Mouse (Mus musculus): ENCODE results near the gene Tprgl. TPM values are rescaled to one million over a fixed set of nuclear protein-coding genes. Genes with fewer than 3 reads are reported as not detected.
A peak's percentile ranks its signal among the peaks of the same experiment; 100 is the strongest.

Gene Tprgl
- total and polyA plus RNA-seq, 3 experiments: 47.5 to 67.8 (median 64.5) TPM

DNA sequence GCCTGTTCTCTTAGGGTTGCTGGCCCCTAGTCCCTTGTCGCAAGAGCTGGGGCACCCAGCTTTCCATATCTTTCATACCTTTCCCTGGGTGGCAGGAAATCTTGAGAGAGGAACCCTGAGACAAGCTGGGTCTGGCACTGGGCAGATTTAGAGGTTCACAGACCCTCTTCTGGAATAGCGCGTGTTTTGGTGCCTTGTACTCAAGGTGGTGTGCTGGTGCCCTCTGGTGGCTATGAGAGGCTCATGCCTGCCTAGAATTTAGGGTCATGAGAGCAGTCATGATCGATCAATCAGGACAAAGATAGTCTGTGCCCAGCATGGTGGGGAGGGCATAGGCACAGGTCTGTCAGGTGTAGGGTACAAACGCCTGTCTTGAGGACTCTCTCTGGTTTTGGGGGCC, 46.8 kb upstream of the Tprgl start:
- TF ChIP-seq RAD21 (IDR thresholded peaks at IDR 0.05; ENCODE audit: low read depth, low read length) (peak; percentile 74), CTCF (conservative IDR thresholded peaks at IDR 0.05 in 1 of 2, IDR thresholded peaks at IDR 0.05 in 1 of 2; ENCODE audit: low read depth in 2 of 2, low read length in 2 of 2) (peak; percentile 63 to 69), NELFE (IDR thresholded peaks at IDR 0.05; ENCODE audit: low read depth, low read length) (no peak), ZNF384 (IDR thresholded peaks at IDR 0.05; ENCODE audit: low read depth, low read length) (no peak), MAFK (IDR thresholded peaks at IDR 0.05; ENCODE audit: insufficient replicate concordance, low read length) (no peak), SMC3 (IDR thresholded peaks at IDR 0.05; ENCODE audit: low read depth, low read length) (peak; percentile 67), POLR2A (IDR thresholded peaks at IDR 0.05; ENCODE audit: low read depth, low read length) (no peak)
- in situ Hi-C loops (cut with MboI; ENCODE audit: low pct_ligation_motif_present, low pct_unique_long_range_greater_than_20kb, low sequenced_read_pairs): loop anchor here (5.0 to 25.0 kb wide), 2 partner anchors 40 to 605 kb away; no protein-coding TSS in a partner anchor
- Histone ChIP-seq H3K36me3 (replicated peaks in 1 of 2; ENCODE audit: control insufficient read depth in 1 of 2, insufficient read depth in 1 of 2, low read length in 1 of 2) (no peaks in the 10 kb centered on the region), H3K4me2 (ENCODE audit: insufficient read depth, low read depth, poor library complexity, severe bottlenecking) (no peak overlapping the region), H3K27me3 (replicated peaks) (peaks cover 31% of the 10 kb centered on the region), H3K4me3 (replicated peaks in 1 of 3; ENCODE audit: low read depth in 2 of 3, low read length in 2 of 3, poor library complexity in 1 of 3) (no peak overlapping the region), H3K9me3 (replicated peaks; ENCODE audit: low read length) (no peaks in the 10 kb centered on the region), H3K79me2 (replicated peaks; ENCODE audit: control insufficient read depth, extremely low read depth, insufficient read depth, poor library complexity, severe bottlenecking) (no peaks in the 10 kb centered on the region), H3K27ac (ENCODE audit: insufficient read depth, low read depth) (no peak overlapping the region), H3K4me1 (ENCODE audit: control insufficient read depth in 1 of 2, insufficient read depth in 2 of 2) (no peaks in the 10 kb centered on the region), H3K9ac (ENCODE audit: insufficient read depth, low read depth) (no peak overlapping the region)
- dilution Hi-C loops (cut with MboI; ENCODE audit: extremely low pct_ligation_motif_present, extremely low pct_unique_long_range_greater_than_20kb, low sequenced_read_pairs): no loop called here
- peak; percentile 54 for DNase-seq (ENCODE audit: extremely low read depth)

- H3K27me3 ChIP-seq (replicated peaks): peaks cover 34% of the 10 kb centered on the region
- in situ Hi-C loops (cut with MboI; ENCODE audit: low pct_ligation_motif_present, low pct_unique_long_range_greater_than_20kb, low sequenced_read_pairs): loop anchor here (5.0 to 25.0 kb wide), 2 partner anchors 38 to 607 kb away; no protein-coding TSS in a partner anchor
Observed at GRCm38 (mm10) chr4:154205392-154205791, 44.9 kb upstream of the Tprgl start.

DNA sequence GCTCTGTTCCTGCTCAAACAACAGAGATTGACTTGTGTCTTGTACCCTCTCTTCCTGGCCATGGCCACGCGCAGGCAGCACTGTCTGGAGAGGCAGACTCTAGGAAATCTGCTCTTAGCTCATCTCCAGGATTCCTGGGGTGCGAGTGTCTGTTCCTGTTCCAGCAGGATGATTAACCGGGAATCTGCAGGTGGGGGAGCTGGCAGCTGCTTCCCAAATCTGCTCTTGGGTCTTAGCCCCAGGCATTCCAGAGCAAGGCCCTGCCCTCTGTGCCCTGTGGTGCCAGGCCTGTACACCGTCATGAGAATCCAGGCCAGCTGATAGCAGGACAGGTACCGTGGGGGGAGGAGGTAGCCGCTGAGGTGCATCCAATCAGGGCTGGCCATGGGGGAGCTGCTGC, 44.1 kb upstream of the Tprgl start:
- in situ Hi-C loops (cut with MboI; ENCODE audit: low pct_ligation_motif_present, low pct_unique_long_range_greater_than_20kb, low sequenced_read_pairs) (loop anchor here (5.0 to 25.0 kb wide), 2 partner anchors 142 to 608 kb away; no protein-coding TSS in a partner anchor), dilution Hi-C loops (cut with MboI; ENCODE audit: extremely low pct_ligation_motif_present, extremely low pct_unique_long_range_greater_than_20kb, low sequenced_read_pairs) (no loop called here)
- no peak overlapping the region for H3K4me2 ChIP-seq (ENCODE audit: insufficient read depth, low read depth, poor library complexity, severe bottlenecking)
- peaks cover 34% of the 10 kb centered on the region for H3K27me3 ChIP-seq (replicated peaks)
- H3K4me1 ChIP-seq (ENCODE audit: control insufficient read depth in 1 of 2, insufficient read depth in 2 of 2): no peaks in the 10 kb centered on the region
- H3K79me2 ChIP-seq (replicated peaks; ENCODE audit: control insufficient read depth, extremely low read depth, insufficient read depth, poor library complexity, severe bottlenecking): no peaks in the 10 kb centered on the region
- no peak for DNase-seq (ENCODE audit: extremely low read depth)
- no peaks in the 10 kb centered on the region for H3K36me3 ChIP-seq (replicated peaks in 1 of 2; ENCODE audit: control insufficient read depth in 1 of 2, insufficient read depth in 1 of 2, low read length in 1 of 2)
- no peak overlapping the region for H3K27ac ChIP-seq (ENCODE audit: insufficient read depth, low read depth)
- H3K9me3 ChIP-seq (replicated peaks; ENCODE audit: low read length): no peaks in the 10 kb centered on the region
- no peak overlapping the region for H3K4me3 ChIP-seq (replicated peaks in 1 of 3; ENCODE audit: low read depth in 2 of 3, low read length in 2 of 3, poor library complexity in 1 of 3)
- H3K9ac ChIP-seq (ENCODE audit: insufficient read depth, low read depth): no peak overlapping the region
- TF ChIP-seq POLR2AphosphoS2 (IDR thresholded peaks at IDR 0.05; ENCODE audit: low read depth, low read length) (no peak), JUND (conservative IDR thresholded peaks at IDR 0.05; ENCODE audit: low read depth, low read length) (no peak), TCF12 (IDR thresholded peaks at IDR 0.05; ENCODE audit: low read depth, low read length) (no peak), MXI1 (IDR thresholded peaks at IDR 0.05; ENCODE audit: low read depth, low read length) (no peak), GABPA (IDR thresholded peaks at IDR 0.05; ENCODE audit: insufficient replicate concordance, low read depth, low read length) (no peak), EP300 (IDR thresholded peaks at IDR 0.05; ENCODE audit: low read length) (no peak), JUN (IDR thresholded peaks at IDR 0.05; ENCODE audit: insufficient read depth, low read depth, low read length) (no peak), UBTF (IDR thresholded peaks at IDR 0.05; ENCODE audit: low read depth, low read length) (no peak), IRF4 (IDR thresholded peaks at IDR 0.05; ENCODE audit: low read depth, low read length) (no peak), E2F4 (IDR thresholded peaks at IDR 0.05; ENCODE audit: insufficient replicate concordance, low read depth, low read length) (no peak), NRF1 (IDR thresholded peaks at IDR 0.05; ENCODE audit: low read depth, low read length) (no peak), MAFK (IDR thresholded peaks at IDR 0.05; ENCODE audit: insufficient replicate concordance, low read length) (no peak), CHD1 (IDR thresholded peaks at IDR 0.05; ENCODE audit: low read depth, low read length) (no peak), ZKSCAN1 (IDR thresholded peaks at IDR 0.05; ENCODE audit: borderline replicate concordance, low read depth, low read length) (no peak)

More at GRCm38 (mm10) chr4:154205392-154205791, 44.9 kb upstream of the Tprgl start:
- Histone ChIP-seq H3K9me3 (replicated peaks; ENCODE audit: low read length) (no peaks in the 10 kb centered on the region), H3K36me3 (replicated peaks in 1 of 2; ENCODE audit: control insufficient read depth in 1 of 2, insufficient read depth in 1 of 2, low read length in 1 of 2) (no peaks in the 10 kb centered on the region), H3K4me3 (replicated peaks in 1 of 3; ENCODE audit: low read depth in 2 of 3, low read length in 2 of 3, poor library complexity in 1 of 3) (no peak overlapping the region), H3K4me1 (ENCODE audit: control insufficient read depth in 1 of 2, insufficient read depth in 2 of 2) (no peaks in the 10 kb centered on the region), H3K27ac (ENCODE audit: insufficient read depth, low read depth) (no peak overlapping the region), H3K79me2 (replicated peaks; ENCODE audit: control insufficient read depth, extremely low read depth, insufficient read depth, poor library complexity, severe bottlenecking) (no peaks in the 10 kb centered on the region), H3K4me2 (ENCODE audit: insufficient read depth, low read depth, poor library complexity, severe bottlenecking) (no peak overlapping the region), H3K9ac (ENCODE audit: insufficient read depth, low read depth) (no peak overlapping the region)
- no peak for TF ChIP-seq TBP (conservative IDR thresholded peaks at IDR 0.05; ENCODE audit: low read depth, low read length)
- TF ChIP-seq JUND (conservative IDR thresholded peaks at IDR 0.05; ENCODE audit: low read depth, low read length): no peak
- no peak for TF ChIP-seq ZMIZ1 (IDR thresholded peaks at IDR 0.05; ENCODE audit: low read depth, low read length)
- TF ChIP-seq CTCF (conservative IDR thresholded peaks at IDR 0.05 in 1 of 2, IDR thresholded peaks at IDR 0.05 in 1 of 2; ENCODE audit: low read depth in 2 of 2, low read length in 2 of 2): no peak
- TF ChIP-seq RAD21 (IDR thresholded peaks at IDR 0.05; ENCODE audit: low read depth, low read length): no peak
- TF ChIP-seq ZKSCAN1 (IDR thresholded peaks at IDR 0.05; ENCODE audit: borderline replicate concordance, low read depth, low read length): no peak
- TF ChIP-seq POLR2AphosphoS2 (IDR thresholded peaks at IDR 0.05; ENCODE audit: low read depth, low read length): no peak
- no peak for TF ChIP-seq SMC3 (IDR thresholded peaks at IDR 0.05; ENCODE audit: low read depth, low read length)
- no peak for TF ChIP-seq MAFK (IDR thresholded peaks at IDR 0.05; ENCODE audit: insufficient replicate concordance, low read length)
- no peak for TF ChIP-seq CHD2 (IDR thresholded peaks at IDR 0.05; ENCODE audit: low read length)
- no peak for TF ChIP-seq ETS1 (conservative IDR thresholded peaks at IDR 0.05; ENCODE audit: low read depth, low read length)
- no peak for TF ChIP-seq TCF12 (IDR thresholded peaks at IDR 0.05; ENCODE audit: low read depth, low read length)
- no peak for TF ChIP-seq PAX5 (IDR thresholded peaks at IDR 0.05; ENCODE audit: low read length)
- TF ChIP-seq NRF1 (IDR thresholded peaks at IDR 0.05; ENCODE audit: low read depth, low read length): no peak
- TF ChIP-seq ELF1 (IDR thresholded peaks at IDR 0.05; ENCODE audit: low read depth, low read length): no peak
- TF ChIP-seq MYC (IDR thresholded peaks at IDR 0.05; ENCODE audit: low read depth, low read length): no peak
- no peak for TF ChIP-seq EP300 (IDR thresholded peaks at IDR 0.05; ENCODE audit: low read length)
- no peak for TF ChIP-seq ZC3H11A (IDR thresholded peaks at IDR 0.05; ENCODE audit: low read depth, low read length)
- dilution Hi-C loops (cut with MboI; ENCODE audit: extremely low pct_ligation_motif_present, extremely low pct_unique_long_range_greater_than_20kb, low sequenced_read_pairs): no loop called here
- DNase-seq (ENCODE audit: extremely low read depth): no peak
